Mouse (Mus musculus) CH12.LX (cell line): ENCODE data around the gene Setd3. TPM values are rescaled to one million over a fixed set of nuclear protein-coding genes. Genes with fewer than 3 reads are reported as not detected.

Experiments
- DNase-seq: peaks from one replicate; pipeline ENCODE4 v3.0.0-alpha.2; 2013; ENCODE audit errors: extremely low read depth
- H3K27ac ChIP-seq: 2 replicates; pipeline ENCODE4 v1.5.1; 2012; ENCODE audit warnings: low read depth, mild to moderate bottlenecking, control low read depth, moderate library complexity; ENCODE audit not compliant: insufficient read depth
- H3K27me3 ChIP-seq: replicated peaks from 2 replicates; pipeline ENCODE3; 2012; ENCODE audit warnings: inconsistent platforms
- H3K36me3 ChIP-seq, 2 experiments: replicated peaks in 1 of 2; 2 replicates each; pipeline versions ENCODE3 to v1.6.1; 2012; ENCODE audit warnings: inconsistent platforms in 1 of 2, low read length in 1 of 2, mild to moderate bottlenecking in 1 of 2, mixed read lengths in 1 of 2, moderate library complexity in 1 of 2; ENCODE audit not compliant: control insufficient read depth in 1 of 2, insufficient read depth in 1 of 2
- H3K4me1 ChIP-seq, 2 experiments: 2 replicates each; pipeline ENCODE4 v1.6.1; 2012; ENCODE audit warnings: inconsistent platforms in 1 of 2, moderate library complexity in 1 of 2; ENCODE audit not compliant: insufficient read depth in 2 of 2, control insufficient read depth in 1 of 2
- H3K4me2 ChIP-seq: 2 replicates; pipeline ENCODE4 v1.6.1; 2012; ENCODE audit warnings: low read depth, mild to moderate bottlenecking, control low read depth; ENCODE audit not compliant: poor library complexity, insufficient read depth, severe bottlenecking
- H3K4me3 ChIP-seq, 3 experiments: fragments of 150-350 bp in 1 of 3; sonication (generic) in 1 of 3; replicated peaks in 1 of 3; 2 replicates each; pipeline versions ENCODE3 to v1.5.1; 2011 to 2012; ENCODE audit warnings: low read depth in 2 of 3, low read length in 2 of 3, mild to moderate bottlenecking in 2 of 3, moderate library complexity in 2 of 3, control low read depth in 1 of 3, improper control_type of control experiment in 1 of 3, inconsistent platforms in 1 of 3, mixed read lengths in 1 of 3; ENCODE audit not compliant: poor library complexity in 1 of 3
- H3K79me2 ChIP-seq: replicated peaks from 2 replicates; pipeline ENCODE4 v1.6.1; 2012; ENCODE audit warnings: mild to moderate bottlenecking, moderate library complexity; ENCODE audit not compliant: control insufficient read depth, poor library complexity, insufficient read depth, severe bottlenecking; ENCODE audit errors: extremely low read depth
- H3K9ac ChIP-seq: 2 replicates; pipeline ENCODE4 v1.6.1; 2012; ENCODE audit warnings: low read depth, mild to moderate bottlenecking, control low read depth, moderate library complexity; ENCODE audit not compliant: insufficient read depth
- H3K9me3 ChIP-seq: replicated peaks from 2 replicates; pipeline ENCODE3; 2012; ENCODE audit warnings: low read length, inconsistent platforms, mixed read lengths
- CHD1 ChIP-seq: IDR thresholded peaks from 2 replicates; pipeline ENCODE4 v1.6.1; 2012; ENCODE audit warnings: low read depth, low read length, improper control_type of control experiment, inconsistent platforms
- CHD2 ChIP-seq: IDR thresholded peaks from 2 replicates; pipeline ENCODE4 v1.6.1; 2011; ENCODE audit warnings: low read length, improper control_type of control experiment
- CTCF ChIP-seq, 2 experiments: IDR thresholded peaks in 1 of 2; conservative IDR thresholded peaks in 1 of 2; 2 replicates each; pipeline ENCODE4 v1.5.1; 2011 to 2012; ENCODE audit warnings: low read depth in 2 of 2, low read length in 2 of 2, improper control_type of control experiment in 1 of 2, inconsistent platforms in 1 of 2, mild to moderate bottlenecking in 1 of 2, moderate library complexity in 1 of 2
- E2F4 ChIP-seq: IDR thresholded peaks from 2 replicates; pipeline ENCODE4 v1.6.1; 2011; ENCODE audit warnings: low read depth, low read length, improper control_type of control experiment; ENCODE audit not compliant: insufficient replicate concordance
- ELF1 ChIP-seq: IDR thresholded peaks from 2 replicates; pipeline ENCODE4 v1.6.1; 2014; ENCODE audit warnings: low read depth, mild to moderate bottlenecking, inconsistent platforms, low read length, improper control_type of control experiment
- EP300 ChIP-seq: IDR thresholded peaks from 2 replicates; pipeline ENCODE4 v1.6.1; 2011; ENCODE audit warnings: low read length, improper control_type of control experiment
- GABPA ChIP-seq: IDR thresholded peaks from 2 replicates; pipeline ENCODE4 v1.6.1; 2012; ENCODE audit warnings: low read depth, low read length, improper control_type of control experiment, inconsistent platforms; ENCODE audit not compliant: insufficient replicate concordance
- HCFC1 ChIP-seq: IDR thresholded peaks from 2 replicates; pipeline ENCODE4 v1.6.1; 2012; ENCODE audit warnings: low read depth, mild to moderate bottlenecking, inconsistent platforms, low read length, improper control_type of control experiment
- IRF4 ChIP-seq: IDR thresholded peaks from 2 replicates; pipeline ENCODE4 v1.6.1; 2014; ENCODE audit warnings: low read depth, mild to moderate bottlenecking, inconsistent platforms, low read length, improper control_type of control experiment
- JUN ChIP-seq: IDR thresholded peaks from 2 replicates; pipeline ENCODE4 v1.6.1; 2011; ENCODE audit warnings: low read depth, mild to moderate bottlenecking, low read length, improper control_type of control experiment, moderate library complexity; ENCODE audit not compliant: insufficient read depth
- JUND ChIP-seq: conservative IDR thresholded peaks from 2 replicates; pipeline ENCODE4 v1.6.1; 2011; ENCODE audit warnings: low read depth, low read length, improper control_type of control experiment
- MAFK ChIP-seq: IDR thresholded peaks from 2 replicates; pipeline ENCODE4 v1.6.1; 2011; ENCODE audit warnings: low read length, improper control_type of control experiment; ENCODE audit not compliant: insufficient replicate concordance
- MAX ChIP-seq: IDR thresholded peaks from 2 replicates; pipeline ENCODE4 v1.6.1; 2011; ENCODE audit warnings: low read length, improper control_type of control experiment
- MAZ ChIP-seq: IDR thresholded peaks from 2 replicates; pipeline ENCODE4 v1.6.1; 2012; ENCODE audit warnings: low read depth, mild to moderate bottlenecking, inconsistent platforms, low read length, improper control_type of control experiment, moderate library complexity
- MEF2A ChIP-seq: IDR thresholded peaks from 2 replicates; pipeline ENCODE4 v1.6.1; 2014; ENCODE audit warnings: low read depth, mild to moderate bottlenecking, inconsistent platforms, low read length, improper control_type of control experiment, borderline replicate concordance
- MXI1 ChIP-seq: IDR thresholded peaks from 2 replicates; pipeline ENCODE4 v1.6.1; 2011; ENCODE audit warnings: mild to moderate bottlenecking, low read depth, low read length, improper control_type of control experiment
- MYC ChIP-seq: IDR thresholded peaks from 2 replicates; pipeline ENCODE4 v1.6.1; 2011; ENCODE audit warnings: low read depth, mild to moderate bottlenecking, improper control_type of control experiment, low read length
- PAX5 ChIP-seq: IDR thresholded peaks from 2 replicates; pipeline ENCODE4 v1.6.1; 2012; ENCODE audit warnings: low read length, inconsistent platforms, mixed read lengths
- POLR2A ChIP-seq: IDR thresholded peaks from 2 replicates; pipeline ENCODE4 v1.6.1; 2011; ENCODE audit warnings: low read depth, mild to moderate bottlenecking, improper control_type of control experiment, low read length
- RAD21 ChIP-seq: IDR thresholded peaks from 2 replicates; pipeline ENCODE4 v1.6.1; 2011; ENCODE audit warnings: low read depth, mild to moderate bottlenecking, low read length, improper control_type of control experiment, moderate library complexity
- RCOR1 ChIP-seq: conservative IDR thresholded peaks from 2 replicates; pipeline ENCODE4 v1.6.1; 2012; ENCODE audit warnings: low read depth, mild to moderate bottlenecking, inconsistent platforms, low read length, improper control_type of control experiment
- SIN3A ChIP-seq: IDR thresholded peaks from 2 replicates; pipeline ENCODE4 v1.6.1; 2012; ENCODE audit warnings: low read length, improper control_type of control experiment, inconsistent platforms
- TBP ChIP-seq: conservative IDR thresholded peaks from 2 replicates; pipeline ENCODE4 v1.6.1; 2011; ENCODE audit warnings: low read depth, low read length, improper control_type of control experiment
- UBTF ChIP-seq: IDR thresholded peaks from 2 replicates; pipeline ENCODE4 v1.6.1; 2012; ENCODE audit warnings: low read depth, mild to moderate bottlenecking, inconsistent platforms, low read length, improper control_type of control experiment, moderate library complexity
- USF1 ChIP-seq: IDR thresholded peaks from 2 replicates; pipeline ENCODE4 v1.6.1; 2014; ENCODE audit warnings: low read depth, mild to moderate bottlenecking, inconsistent platforms, low read length, improper control_type of control experiment
- ZC3H11A ChIP-seq: IDR thresholded peaks from 2 replicates; pipeline ENCODE4 v1.6.1; 2012; ENCODE audit warnings: low read depth, mild to moderate bottlenecking, inconsistent platforms, low read length, improper control_type of control experiment
- ZMIZ1 ChIP-seq: IDR thresholded peaks from 2 replicates; pipeline ENCODE4 v1.6.1; 2012; ENCODE audit warnings: low read depth, mild to moderate bottlenecking, inconsistent platforms, low read length, improper control_type of control experiment
- ZNF384 ChIP-seq: IDR thresholded peaks from 2 replicates; pipeline ENCODE4 v1.6.1; 2012; ENCODE audit warnings: low read depth, low read length, improper control_type of control experiment, inconsistent platforms
- dilution Hi-C: fragments of 300-500 bp; cut with MboI; formaldehyde crosslinking; loops from 2 replicates; pipeline ENCODE4 v1.14.3; 2020; ENCODE audit warnings: low sequenced_read_pairs; ENCODE audit not compliant: extremely low pct_unique_long_range_greater_than_20kb, extremely low pct_ligation_motif_present
- in situ Hi-C: fragments of 300-500 bp; cut with MboI; formaldehyde crosslinking; loops from 3 replicates; pipeline ENCODE4 v1.14.3; 2019; ENCODE audit warnings: low sequenced_read_pairs, low pct_ligation_motif_present, low pct_unique_long_range_greater_than_20kb, mixed read lengths
- polyA plus RNA-seq: library from polyadenylated mRNA; unstranded; fragments of >175 nt; gene quantifications from 2 replicates; pipeline ENCODE4 v1.2.1, GENCODE M21; 2012; ENCODE audit warnings: low read depth; ENCODE audit not compliant: insufficient read length
- total RNA-seq, 2 experiments: library from RNA; depleted of rRNA; stranded (reverse); fragments of 300-350 nt in 1 of 2; fragments of >200 nt in 1 of 2; gene quantifications; 2 replicates each; pipeline ENCODE4 v1.2.3; 2012 to 2014

Setd3 gene
- total and polyA plus RNA-seq, 3 experiments: 44.3 to 65.9 (median 55.8) TPM

DNA sequence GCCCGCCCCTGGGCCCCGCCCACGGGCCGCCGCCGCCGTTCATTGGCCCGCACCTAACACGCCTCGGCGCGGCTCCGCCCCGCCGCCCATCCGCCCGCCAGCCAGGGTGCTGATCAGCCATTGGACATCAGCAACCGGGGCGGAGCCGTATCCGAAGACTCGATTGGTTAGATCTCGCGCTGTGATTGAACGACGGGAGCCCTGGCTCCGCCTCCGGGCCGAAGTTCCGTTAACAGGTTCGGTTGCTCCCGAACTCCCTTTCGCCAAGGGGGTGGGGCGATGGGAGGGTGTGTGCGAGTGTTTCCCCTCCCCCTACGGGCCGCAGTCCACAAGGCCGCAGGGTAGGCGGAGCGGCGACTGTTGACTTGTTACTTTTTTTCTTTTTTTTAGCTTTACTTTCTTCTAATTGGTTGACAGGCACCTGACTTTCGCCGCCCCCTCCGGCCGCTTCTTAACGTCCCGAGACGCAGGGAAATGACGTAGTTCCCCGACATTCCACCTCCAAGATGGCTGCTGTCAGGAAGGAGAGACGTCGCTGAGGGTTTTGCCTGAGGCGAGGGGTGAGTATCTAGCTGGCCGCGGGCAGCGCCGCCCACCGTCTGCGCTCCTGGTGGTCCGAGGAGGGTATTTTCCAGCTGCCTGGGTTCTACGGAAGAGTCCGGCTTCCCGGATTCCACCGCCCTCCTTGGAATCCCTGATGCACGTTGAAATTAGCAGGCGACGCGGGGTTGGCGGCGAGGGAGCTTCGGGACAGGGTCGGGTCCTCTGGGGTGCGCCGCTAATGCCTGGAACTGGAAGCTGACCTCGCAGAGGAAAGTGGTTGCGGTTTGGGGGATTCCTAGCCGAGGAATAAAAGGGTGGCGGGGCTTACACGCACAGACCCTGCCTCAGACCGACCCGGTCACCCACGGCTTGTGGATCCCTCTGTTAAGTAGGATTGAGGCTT, 480 bp upstream of the Setd3 start, which contains the start of gene Ccnk (continued):
- TF ChIP-seq RCOR1 (no peak), EP300 (no peak), PAX5 (no peak), JUN (no peak), SIN3A (peak; percentile 88), MAX (no peak), TBP (peak; percentile 94), CTCF (conservative IDR thresholded peaks at IDR 0.05 in 1 of 2, IDR thresholded peaks at IDR 0.05 in 1 of 2; ENCODE audit: low read depth in 2 of 2, low read length in 2 of 2) (no peak), POLR2A (peak; percentile 93), ZC3H11A (no peak), RAD21 (no peak), E2F4 (no peak), MAFK (no peak), MAZ (peak; percentile 76; the same call in 1 of the 2 replicates), IRF4 (peak; percentile 10; the same call in 1 of the 2 replicates), ELF1 (peak; percentile 67), ZNF384 (peak; percentile 99), MXI1 (no peak; the same call in 1 of the 2 replicates), MYC (no peak; the same call in 1 of the 2 replicates)

DNA sequence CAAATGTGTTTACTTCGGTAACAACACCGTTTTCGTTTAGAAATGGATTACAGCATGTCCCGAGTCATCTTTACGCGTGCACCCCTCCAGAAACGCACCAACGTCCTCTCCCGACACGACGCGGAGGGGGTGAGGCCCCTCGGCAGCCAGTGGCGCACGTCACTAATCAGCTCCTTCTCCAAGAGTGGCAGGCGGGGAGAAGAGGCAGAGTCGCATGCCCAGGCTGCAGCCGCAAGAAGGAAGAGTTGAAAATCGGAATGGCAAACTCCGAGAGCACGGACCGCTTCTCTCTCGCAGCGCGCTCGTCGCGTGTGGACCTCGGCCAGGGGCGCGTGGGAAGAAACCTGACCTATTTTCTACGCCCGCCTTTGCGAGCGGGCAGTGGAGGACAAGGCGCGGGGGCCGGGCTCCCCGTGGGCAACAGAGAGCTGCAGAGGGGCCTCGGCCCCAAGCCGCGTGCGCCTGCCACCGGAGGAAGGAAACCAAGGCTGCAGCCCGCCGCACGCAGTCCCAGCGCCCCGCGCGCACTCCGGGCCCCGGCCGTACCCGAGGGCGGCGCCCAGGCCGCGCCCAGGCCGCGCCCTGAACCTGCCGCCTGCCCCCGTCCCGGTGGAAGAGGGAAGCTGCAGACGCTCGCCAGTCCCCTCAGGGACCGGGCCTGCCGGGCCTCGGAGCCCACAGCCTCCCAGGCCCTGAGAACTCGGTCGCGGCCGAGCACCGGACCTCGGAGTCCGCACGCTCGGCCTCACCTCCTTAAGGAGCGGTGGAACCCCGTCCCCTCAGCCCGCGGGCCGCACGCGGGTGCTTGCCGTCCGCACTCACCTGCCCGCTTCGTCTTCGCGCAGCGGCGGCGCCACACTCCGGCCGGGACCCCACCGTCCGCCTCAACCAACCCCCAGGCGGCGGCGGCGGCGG, 526 bp downstream of the Setd3 start:
- peaks cover 6 to 58% of the 10 kb centered on the region in 2 experiments; a peak in 3 of 4 replicates for H3K4me1 ChIP-seq
- H3K27ac ChIP-seq: peak overlapping the region; percentile 39
- peaks cover 10 to 23% of the 10 kb centered on the region in 2 experiments for H3K36me3 ChIP-seq
- peak overlapping the region; percentile 67 to 98 (median 91) for H3K4me3 ChIP-seq
- peak; percentile 37 for DNase-seq
- H3K9me3 ChIP-seq: no peaks in the 10 kb centered on the region
- H3K4me2 ChIP-seq: peak overlapping the region; percentile 92
- H3K79me2 ChIP-seq: peaks cover 70% of the 10 kb centered on the region
- in situ Hi-C loops: no loop called here
- TF ChIP-seq MEF2A (no peak), CTCF (conservative IDR thresholded peaks at IDR 0.05 in 1 of 2, IDR thresholded peaks at IDR 0.05 in 1 of 2; ENCODE audit: low read depth in 2 of 2, low read length in 2 of 2) (no peak), CHD1 (no peak), RCOR1 (no peak), IRF4 (no peak), MAZ (no peak), JUND (no peak), UBTF (peak; percentile 95), MXI1 (peak; percentile 60; the same call in 1 of the 2 replicates), ZMIZ1 (peak; percentile 57), JUN (no peak), ELF1 (no peak), GABPA (no peak), E2F4 (no peak), POLR2A (peak; percentile 23; the same call in 1 of the 2 replicates), MYC (no peak), HCFC1 (no peak), CHD2 (no peak), MAX (no peak), USF1 (no peak), EP300 (no peak)
- peak overlapping the region; percentile 73 for H3K9ac ChIP-seq
- dilution Hi-C loops: no loop called here
- no peaks in the 10 kb centered on the region for H3K27me3 ChIP-seq
